Mouse (Mus musculus) small intestine, adult 2 months (tissue): Measurements from ENCODE around the gene Fbln5. TPM values are rescaled to one million over a fixed set of nuclear protein-coding genes. Genes with fewer than 3 reads are reported as not detected.

ENCODE experiments used
- H3K27ac ChIP-seq: fragments of 200-500 bp; 2 replicates; pipeline ENCODE4 v1.5.1; 2012; ENCODE audit warnings: low read depth, low read length, control low read depth, inconsistent platforms; ENCODE audit not compliant: insufficient read depth
- H3K27me3 ChIP-seq: fragments of 200-500 bp; 2 replicates; pipeline ENCODE4 v1.6.1; 2012; ENCODE audit warnings: mild to moderate bottlenecking, moderate library complexity, low read length, inconsistent platforms; ENCODE audit not compliant: control insufficient read depth, insufficient read depth
- H3K36me3 ChIP-seq: fragments of 200-500 bp; 2 replicates; pipeline ENCODE4 v1.6.1; 2012; ENCODE audit warnings: mild to moderate bottlenecking, low read length, control low read depth, inconsistent platforms; ENCODE audit not compliant: control insufficient read depth, insufficient read depth
- H3K4me1 ChIP-seq: fragments of 200-500 bp; 2 replicates; pipeline ENCODE4 v1.6.1; 2012; ENCODE audit warnings: low read length, inconsistent platforms, mixed read lengths; ENCODE audit not compliant: control insufficient read depth, insufficient read depth, insufficient read length
- H3K4me3 ChIP-seq: fragments of 200-500 bp; 2 replicates; pipeline ENCODE4 v1.5.1; 2012; ENCODE audit warnings: low read depth, mild to moderate bottlenecking, control low read depth, inconsistent platforms, low read length, moderate library complexity
- CTCF ChIP-seq: fragments of 200-500 bp; IDR thresholded peaks from 2 replicates; pipeline ENCODE4 v1.5.1; 2012; ENCODE audit warnings: low read depth, mild to moderate bottlenecking, control low read depth, inconsistent platforms, low read length, moderate library complexity, mixed read lengths; ENCODE audit not compliant: insufficient replicate concordance, insufficient read length; ENCODE audit errors: extremely low read depth
- POLR2A ChIP-seq: fragments of 200-500 bp; IDR thresholded peaks from 2 replicates; pipeline ENCODE4 v1.6.1; 2012; ENCODE audit warnings: low read depth, mild to moderate bottlenecking, control low read depth, inconsistent platforms, low read length, moderate library complexity
- WGBS: fragments of 180-500 bp; shearing (Covaris S2); methylation state at CpG from one replicate; pipeline ENCODE4 v1.1.7; 2018; 5-methylcytosine and 5-hydroxymethylcytosine counted together
- polyA plus RNA-seq: library from polyadenylated mRNA; depleted of rRNA; stranded (reverse); fragments of >200 nt; gene quantifications from 2 replicates; pipeline ENCODE4 v1.2.3, GENCODE M21; 2012

Fbln5 gene
- polyA plus RNA-seq, 1 experiment = 17.0 TPM

- H3K4me1 ChIP-seq = peaks cover 29% of the 10 kb centered on the region; the same call in 1 of the 2 replicates
- WGBS = 92% methylated on average over 5 of the region's 5 CpGs
- no peak for TF ChIP-seq POLR2A
- TF ChIP-seq CTCF = no peak
- H3K27ac ChIP-seq = no peak overlapping the region
- H3K4me3 ChIP-seq = no peak overlapping the region
- no peaks in the 10 kb centered on the region for H3K36me3 ChIP-seq
- H3K27me3 ChIP-seq = no peaks in the 10 kb centered on the region
Measured at GRCm38 (mm10) chr12:101762054-101762453, 56.8 kb downstream of the Fbln5 start.

- WGBS = 34% methylated on average over 6 of the region's 6 CpGs
- Histone ChIP-seq H3K27me3 (no peaks in the 10 kb centered on the region), H3K4me3 (no peak overlapping the region), H3K4me1 (peaks cover 14% of the 10 kb centered on the region; the same call in 1 of the 2 replicates), H3K36me3 (no peaks in the 10 kb centered on the region), H3K27ac (peak overlapping the region; percentile 87)
- no peak for TF ChIP-seq CTCF
Measured at GRCm38 (mm10) chr12:101759440-101760045, 59.3 kb downstream of the Fbln5 start.

DNA sequence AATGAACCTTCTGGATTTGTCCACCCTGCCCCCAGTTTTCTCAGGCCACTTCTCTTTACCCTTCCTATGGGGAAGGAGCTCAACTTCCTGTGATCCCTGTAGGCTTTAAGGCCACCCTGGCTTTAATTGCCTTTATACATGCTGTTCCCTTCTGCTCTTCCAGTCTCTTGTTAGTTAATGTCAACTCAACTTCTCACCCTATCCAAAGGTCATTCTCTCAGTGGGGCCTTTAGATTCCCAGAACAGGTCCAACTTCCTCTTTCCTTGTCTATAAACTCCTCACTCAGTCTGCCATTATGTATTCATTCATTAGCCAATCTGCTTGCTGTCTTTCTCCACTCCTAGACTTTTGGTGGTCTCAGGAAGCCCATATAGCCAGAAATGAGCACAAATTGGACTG is 60.2 kb downstream of the Fbln5 start:
- Histone ChIP-seq H3K4me1 (peaks cover 14% of the 10 kb centered on the region; the same call in 1 of the 2 replicates), H3K36me3 (no peaks in the 10 kb centered on the region), H3K27ac (peak overlapping the region; percentile 87), H3K4me3 (no peak overlapping the region), H3K27me3 (no peaks in the 10 kb centered on the region)
- no peak for TF ChIP-seq POLR2A
- TF ChIP-seq CTCF = no peak

GRCm38 (mm10) chr12:101742375-101742774 is 76.5 kb downstream of the Fbln5 start:
- no peak overlapping the region for H3K27ac ChIP-seq
- 65% methylated on average over 2 of the region's 2 CpGs for WGBS
- H3K4me3 ChIP-seq = no peak overlapping the region
- H3K27me3 ChIP-seq = no peaks in the 10 kb centered on the region
- no peaks in the 10 kb centered on the region for H3K4me1 ChIP-seq
- H3K36me3 ChIP-seq = no peaks in the 10 kb centered on the region
- no peak for TF ChIP-seq CTCF
- no peak for TF ChIP-seq POLR2A

GRCm38 (mm10) chr12:101740486-101740885 is 78.4 kb downstream of the Fbln5 start:
- no peaks in the 10 kb centered on the region for H3K36me3 ChIP-seq
- H3K27ac ChIP-seq = no peak overlapping the region
- no peaks in the 10 kb centered on the region for H3K4me1 ChIP-seq
- H3K4me3 ChIP-seq = no peak overlapping the region
- TF ChIP-seq CTCF = no peak
- TF ChIP-seq POLR2A = no peak
- H3K27me3 ChIP-seq = no peaks in the 10 kb centered on the region
- 24% methylated on average over 2 of the region's 2 CpGs for WGBS

DNA sequence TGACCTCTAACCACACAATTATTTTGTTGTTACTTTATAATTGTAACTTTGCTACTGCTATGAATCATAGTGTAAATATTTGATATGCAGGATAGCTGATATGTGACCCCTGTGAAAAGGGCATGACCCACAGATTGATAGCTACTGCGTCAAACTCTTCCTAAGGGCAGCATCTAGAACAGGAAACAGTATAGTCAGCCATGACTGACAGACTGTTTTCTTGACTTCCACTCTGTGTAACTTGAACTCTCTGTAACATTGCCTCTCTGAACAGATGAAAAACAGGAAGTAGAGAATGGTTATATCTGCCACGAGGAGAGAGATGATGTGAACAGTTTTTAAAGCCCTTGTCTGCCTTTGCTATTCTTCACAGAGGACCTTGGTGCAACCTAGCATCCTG is 78.8 kb downstream of the Fbln5 start:
- Histone ChIP-seq H3K27me3 (no peaks in the 10 kb centered on the region), H3K4me1 (no peaks in the 10 kb centered on the region), H3K4me3 (no peak overlapping the region), H3K36me3 (no peaks in the 10 kb centered on the region), H3K27ac (no peak overlapping the region)
- WGBS = 8% methylated on average over 2 of the region's 2 CpGs
- TF ChIP-seq POLR2A (no peak), CTCF (no peak)

- Histone ChIP-seq H3K27me3 (0 out of 2 replicates have a peak, but pooled peaks cover 4% of the 10 kb centered on the region), H3K27ac (no peak overlapping the region), H3K36me3 (no peaks in the 10 kb centered on the region), H3K4me1 (no peaks in the 10 kb centered on the region), H3K4me3 (peak overlapping the region; percentile 86)
- no peak for TF ChIP-seq CTCF
- no peak for TF ChIP-seq POLR2A
- 1% methylated on average over 9 of the region's 9 CpGs for WGBS
Measured at GRCm38 (mm10) chr12:101718755-101719150, 100.1 kb downstream of the Fbln5 start.
